Mouse (Mus musculus): ENCODE data around the gene Kif5a.

The Kif5a gene

GRCm38 (mm10) chr10:127217177-127217576 lies 46.0 kb downstream of the Kif5a start:
- no peak for DNase-seq (ENCODE audit: low read depth, low spot score)

- no peak for DNase-seq (ENCODE audit: low read depth, low spot score)
Measured at GRCm38 (mm10) chr10:127216456-127216855, 46.7 kb downstream of the Kif5a start.

- DNase-seq (ENCODE audit: low read depth, low spot score) = no peak
Measured at GRCm38 (mm10) chr10:127214422-127214803, 48.7 kb downstream of the Kif5a start.

- no peak for DNase-seq (ENCODE audit: low read depth, low spot score)
Measured at GRCm38 (mm10) chr10:127213704-127214421, 49.3 kb downstream of the Kif5a start.

- no peak for DNase-seq (ENCODE audit: low read depth, low spot score)
Measured at GRCm38 (mm10) chr10:127213272-127213671, 49.9 kb downstream of the Kif5a start.

- DNase-seq (ENCODE audit: low read depth, low spot score) = peak; percentile 95
Measured at GRCm38 (mm10) chr10:127211414-127211854, 51.7 kb downstream of the Kif5a start, which contains the start of gene Pip4k2c. Gene Pip4k2c (minus strand): TSS chr10:127211585.

GRCm38 (mm10) chr10:127210961-127211405 lies 52.2 kb downstream of the Kif5a start:
- no peak for DNase-seq (ENCODE audit: low read depth, low spot score)

GRCm38 (mm10) chr10:127209928-127210570 lies 53.1 kb downstream of the Kif5a start:
- no peak for DNase-seq (ENCODE audit: low read depth, low spot score)

- no peak for DNase-seq (ENCODE audit: low read depth, low spot score)
Measured at GRCm38 (mm10) chr10:127208921-127209320, 54.2 kb downstream of the Kif5a start.

GRCm38 (mm10) chr10:127205373-127205772 lies 57.8 kb downstream of the Kif5a start:
- DNase-seq (ENCODE audit: low read depth, low spot score) = no peak

- no peak for DNase-seq (ENCODE audit: low read depth, low spot score)
Measured at GRCm38 (mm10) chr10:127204589-127204988, 58.6 kb downstream of the Kif5a start.

- no peak for DNase-seq (ENCODE audit: low read depth, low spot score)
Measured at GRCm38 (mm10) chr10:127203106-127203505, 60.0 kb downstream of the Kif5a start.

GRCm38 (mm10) chr10:127200279-127200678 lies 62.9 kb downstream of the Kif5a start:
- DNase-seq (ENCODE audit: low read depth, low spot score) = no peak

GRCm38 (mm10) chr10:127199474-127199873 lies 63.7 kb downstream of the Kif5a start:
- no peak for DNase-seq (ENCODE audit: low read depth, low spot score)

GRCm38 (mm10) chr10:127199068-127199467 lies 64.1 kb downstream of the Kif5a start:
- DNase-seq (ENCODE audit: low read depth, low spot score) = no peak

GRCm38 (mm10) chr10:127198492-127198891 lies 64.7 kb downstream of the Kif5a start:
- DNase-seq (ENCODE audit: low read depth, low spot score) = no peak

- DNase-seq (ENCODE audit: low read depth, low spot score) = no peak
Measured at GRCm38 (mm10) chr10:127197505-127198110, 65.5 kb downstream of the Kif5a start.

GRCm38 (mm10) chr10:127197104-127197503 lies 66.0 kb downstream of the Kif5a start:
- no peak for DNase-seq (ENCODE audit: low read depth, low spot score)

GRCm38 (mm10) chr10:127196392-127196791 lies 66.8 kb downstream of the Kif5a start:
- no peak for DNase-seq (ENCODE audit: low read depth, low spot score)

GRCm38 (mm10) chr10:127195328-127196129 lies 67.6 kb downstream of the Kif5a start, which contains the start of gene Dtx3:
Gene Dtx3 (minus strand): TSS chr10:127195728.
- peak; percentile 58 for DNase-seq (ENCODE audit: low read depth, low spot score)

Measured in CD4-positive helper T cell, adult 2 months (primary cell).